Mouse (Mus musculus) right cerebral cortex, postnatal 36 days (tissue): ENCODE results near the gene Skap1.
"Not testable (repeated sequence)": the region's sequence is repeated elsewhere in the genome, so short reads cannot be mapped to it uniquely, and the experiment has no call there.

Source experiments
- DNase-seq, 2 experiments: peaks; one replicate each; pipeline ENCODE4 v3.0.0; 2022; ENCODE audit warnings: low spot score in 2 of 2, mixed read lengths in 1 of 2

Skap1 gene

DNA sequence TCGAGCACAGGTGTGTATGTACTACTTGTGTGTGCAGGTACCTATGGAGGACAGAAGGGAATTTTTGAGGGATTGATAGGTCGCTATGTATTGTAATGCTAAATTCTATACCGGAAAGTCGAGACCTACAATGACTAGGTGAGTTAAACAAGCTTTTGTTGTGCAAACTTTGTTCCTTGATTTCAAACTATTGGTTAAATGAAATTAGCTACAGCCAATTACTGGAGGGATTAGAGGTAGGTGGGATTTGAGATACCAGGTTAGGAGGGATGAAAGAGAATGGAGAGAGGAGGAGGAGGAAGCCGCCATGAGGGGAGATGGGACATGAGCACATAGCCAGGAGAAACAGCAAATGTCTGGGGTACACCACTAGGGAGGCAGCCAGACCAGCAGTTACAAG lies 315.9 kb downstream of the Skap1 start:
- DNase-seq = no peak

DNA sequence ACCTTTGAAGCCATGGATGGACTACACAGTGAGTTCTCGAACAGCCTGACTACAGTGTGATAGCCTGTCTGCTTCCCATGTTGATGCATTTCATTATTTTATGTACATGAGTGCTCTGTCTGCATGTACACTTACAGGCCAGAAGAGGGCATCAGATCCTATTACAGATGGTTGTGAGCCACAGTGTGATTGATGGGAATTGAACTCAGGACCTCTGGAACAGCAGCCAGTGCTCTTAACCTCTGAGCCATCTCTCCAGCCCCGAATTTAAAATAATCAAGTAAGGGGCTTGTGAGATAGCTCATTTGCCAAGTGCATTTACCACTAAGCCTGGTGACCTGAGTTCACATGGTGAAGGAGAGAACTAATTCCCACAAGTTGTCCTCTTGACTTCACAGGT lies 317.0 kb downstream of the Skap1 start:
- no peak for DNase-seq

DNA sequence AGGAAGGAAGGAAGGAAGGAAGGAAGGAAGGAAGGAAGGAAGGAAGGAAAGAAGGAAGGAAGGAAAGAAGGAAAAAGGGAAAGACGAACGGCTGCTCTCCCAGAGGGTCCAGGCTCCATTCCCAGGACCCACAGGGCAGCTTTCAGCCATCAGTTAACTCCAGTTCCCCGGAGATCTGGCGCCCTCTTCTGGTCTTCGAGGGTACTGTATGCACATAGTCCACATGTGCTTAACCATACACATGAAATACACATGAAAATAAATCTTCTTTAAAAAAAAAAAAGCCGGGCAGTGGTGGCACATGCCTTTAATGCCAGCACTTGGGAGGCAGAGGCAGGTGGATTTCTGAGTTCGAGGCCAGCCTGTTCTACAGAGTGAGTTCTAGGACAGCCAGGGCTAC lies 320.5 kb downstream of the Skap1 start:
- DNase-seq = not testable (repeated sequence)

DNA sequence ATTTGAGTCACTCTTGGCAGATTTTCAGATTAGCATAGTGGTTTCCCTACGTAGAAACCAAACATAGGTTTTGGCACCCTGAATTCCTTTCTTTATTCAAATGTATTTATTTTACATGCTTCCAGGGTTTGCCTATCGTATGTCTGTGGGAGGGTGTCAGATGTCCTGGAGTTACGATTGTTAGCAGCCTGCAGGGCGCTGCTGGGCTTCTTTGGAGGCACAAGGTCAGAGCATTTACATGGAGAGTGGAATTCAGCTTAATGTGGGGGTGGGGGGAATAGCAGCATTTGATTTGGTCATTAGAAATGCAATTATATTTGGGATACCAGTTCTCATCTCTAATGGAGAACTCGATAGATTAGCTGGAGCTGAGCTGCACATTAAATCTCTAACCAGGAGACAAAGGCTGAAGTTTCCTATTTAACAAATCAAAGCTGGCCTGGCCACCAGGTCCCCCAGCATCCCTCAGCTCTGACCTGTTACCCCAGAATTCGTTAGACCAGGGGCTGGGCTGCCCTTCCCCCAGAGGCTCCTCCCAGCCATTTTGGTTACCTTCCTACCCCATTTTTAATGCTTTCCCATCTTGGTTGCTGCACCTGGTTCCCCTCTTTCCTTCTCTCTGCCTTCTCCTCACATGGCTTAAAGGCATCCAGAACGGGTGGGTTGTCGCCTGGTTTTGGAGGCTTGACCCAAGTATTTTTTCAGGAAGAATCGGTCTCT lies 322.5 kb downstream of the Skap1 start:
- no peak for DNase-seq

DNA sequence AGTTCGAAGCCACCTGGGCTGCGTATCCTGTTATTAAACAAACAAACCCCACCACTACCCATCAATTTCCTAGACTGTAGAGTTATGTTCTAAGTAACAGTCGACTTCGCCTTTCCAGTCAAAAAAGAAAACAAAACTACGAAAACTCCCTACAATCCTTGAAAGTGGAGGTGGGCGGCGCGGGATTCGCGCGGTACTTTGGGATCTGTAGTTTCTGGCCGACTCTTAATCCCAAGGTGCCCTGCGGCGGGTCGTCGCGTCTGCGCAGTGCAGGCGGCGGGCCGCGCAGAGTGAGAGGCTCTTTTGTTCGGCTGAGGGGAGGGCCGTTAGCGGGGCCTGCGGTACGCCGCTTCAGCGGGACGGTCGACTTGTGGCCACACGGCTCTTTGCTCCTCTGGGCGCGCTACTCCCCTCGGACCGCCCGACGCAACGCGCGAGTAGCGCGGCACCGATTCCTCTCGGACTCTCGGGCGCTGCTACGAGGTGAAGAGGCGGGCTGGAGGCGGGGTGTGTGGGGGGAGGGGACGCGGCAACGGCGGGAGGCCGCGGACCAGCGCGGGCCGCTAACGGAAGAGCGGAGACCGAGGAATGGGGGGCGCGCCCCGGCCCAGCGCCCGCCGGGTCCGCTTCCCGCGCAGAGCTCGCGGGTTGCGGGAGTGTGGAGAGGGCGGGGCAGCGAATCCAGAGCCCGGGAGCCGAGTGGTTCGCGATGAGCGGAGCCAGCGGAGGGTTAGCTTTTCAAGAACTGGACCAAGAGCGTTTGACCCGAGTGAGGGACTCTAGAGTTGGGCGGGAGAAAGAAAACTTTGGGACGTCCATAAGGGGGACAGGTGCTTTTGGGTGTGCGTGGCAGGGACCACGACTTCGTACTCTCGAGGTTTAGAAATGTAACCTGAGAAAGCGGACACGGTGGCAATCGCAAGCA lies 324.7 kb downstream of the Skap1 start, which contains the start of gene Cbx1:
Gene Cbx1 (plus strand): TSS at position 257 of the 925 bp plus-strand sequence.
- DNase-seq = peak; percentile 86

DNA sequence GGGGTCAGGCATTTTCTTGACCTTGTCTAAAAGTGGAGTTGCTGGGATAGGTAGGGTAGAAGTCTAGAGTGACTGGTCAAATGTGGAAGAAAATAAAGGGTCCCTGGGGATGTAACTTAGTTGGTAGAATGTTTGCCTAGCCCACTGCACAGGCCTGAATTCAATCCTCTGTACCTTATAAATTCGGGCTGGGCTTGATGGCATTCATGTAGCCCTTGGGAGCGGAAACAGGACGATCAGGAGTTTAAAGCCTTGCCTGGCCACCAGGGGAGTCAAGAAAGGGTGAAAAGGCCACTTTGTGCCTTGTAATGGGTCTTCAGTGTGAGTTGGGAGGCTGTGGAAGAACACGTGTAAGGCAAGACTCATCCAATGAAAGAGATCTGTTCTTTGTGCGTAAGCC lies 325.6 kb downstream of the Skap1 start:
- no peak for DNase-seq

DNA sequence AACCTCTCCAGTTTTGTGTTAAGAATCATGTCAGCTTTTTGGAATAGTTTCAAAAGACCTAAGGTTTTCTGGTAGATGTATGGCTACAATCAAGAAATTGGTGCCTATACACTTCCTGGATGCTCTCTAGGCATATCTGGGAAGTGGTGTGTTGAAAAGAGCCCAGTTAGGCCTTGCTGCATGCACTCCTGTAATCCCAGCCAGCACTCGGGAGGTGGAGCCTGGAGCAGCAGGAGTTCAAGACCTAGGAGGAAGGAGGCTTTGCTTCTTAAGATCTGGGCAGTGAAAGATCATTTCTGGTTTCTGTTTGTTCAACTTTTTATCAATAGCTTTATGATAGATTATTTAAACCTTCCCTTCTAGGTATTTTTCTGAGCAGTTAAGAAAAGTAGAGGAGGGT lies 326.3 kb downstream of the Skap1 start:
- no peak for DNase-seq

DNA sequence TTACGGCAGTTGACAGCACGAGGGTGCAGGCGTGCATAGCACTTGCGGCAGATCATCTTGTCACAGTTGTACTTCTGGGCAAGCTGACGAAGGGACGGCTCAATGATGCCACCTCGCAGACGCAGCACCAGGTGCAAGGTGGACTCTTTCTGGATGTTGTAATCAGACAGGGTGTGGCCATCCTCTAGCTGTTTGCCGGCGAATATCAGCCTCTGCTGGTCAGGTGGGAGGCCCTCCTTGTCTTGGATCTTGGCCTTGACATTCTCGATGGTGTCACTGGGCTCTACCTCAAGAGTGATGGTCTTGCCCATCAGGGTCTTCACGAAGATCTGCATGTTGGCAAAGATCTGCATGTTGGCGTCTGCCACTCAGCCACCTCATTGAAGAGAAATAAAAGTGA lies 331.1 kb downstream of the Skap1 start:
- DNase-seq = no peak

DNA sequence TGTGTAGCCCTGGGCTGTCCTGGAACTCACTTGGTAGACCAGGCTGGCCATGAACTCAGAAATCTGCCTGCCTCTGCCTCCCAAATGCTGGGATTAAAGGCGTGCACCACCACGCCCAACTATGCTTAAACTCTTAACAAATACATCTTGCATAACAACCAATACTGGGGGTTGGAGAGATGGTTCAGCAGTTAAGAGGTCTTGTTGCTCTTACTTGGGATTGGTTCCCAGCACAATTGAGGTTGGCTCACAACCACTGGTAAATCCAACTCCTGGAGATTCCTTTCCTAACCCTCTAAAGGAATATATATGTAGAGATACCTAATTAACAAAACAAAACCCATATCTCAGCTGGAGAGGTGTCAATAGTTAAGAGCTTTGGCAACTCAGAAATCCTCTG lies 331.7 kb downstream of the Skap1 start:
- no peak for DNase-seq

DNA sequence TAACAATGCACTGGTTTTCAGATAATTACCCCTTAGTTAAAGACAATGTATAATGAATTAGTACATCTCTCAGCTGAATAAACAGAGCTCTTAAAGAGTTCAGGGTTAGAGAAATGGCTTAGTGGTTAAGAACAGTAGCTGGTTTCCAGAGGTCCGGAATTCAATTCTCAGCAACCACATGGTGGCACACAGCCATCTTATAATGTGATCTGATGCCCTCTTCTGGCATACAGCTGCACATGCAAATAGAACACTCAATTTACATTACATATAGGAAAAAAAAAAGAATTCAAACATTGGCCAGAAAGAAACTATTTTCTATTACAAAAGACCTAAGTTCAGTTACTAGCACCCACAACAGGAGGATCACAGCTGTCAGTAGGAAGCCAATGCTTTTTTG lies 332.2 kb downstream of the Skap1 start:
- DNase-seq = no peak

DNA sequence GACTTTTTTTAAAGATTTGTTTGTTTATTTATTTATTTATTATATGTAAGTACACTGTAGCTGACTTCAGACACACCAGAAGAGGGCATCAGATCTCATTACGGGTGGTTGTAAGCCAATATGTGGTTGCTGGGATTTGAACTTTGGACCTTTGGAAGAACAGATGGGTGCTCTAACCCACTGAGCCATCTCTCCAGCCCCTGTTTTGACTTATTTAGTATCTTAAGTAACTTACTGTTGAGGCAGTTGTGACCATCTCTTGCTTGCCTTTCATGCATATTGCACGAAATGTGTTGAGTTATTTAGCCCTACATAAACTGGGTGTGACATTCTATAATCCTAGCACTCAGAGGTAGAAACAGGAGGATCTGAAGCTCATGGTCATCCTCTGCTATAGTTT lies 335.1 kb downstream of the Skap1 start:
- DNase-seq = no peak

DNA sequence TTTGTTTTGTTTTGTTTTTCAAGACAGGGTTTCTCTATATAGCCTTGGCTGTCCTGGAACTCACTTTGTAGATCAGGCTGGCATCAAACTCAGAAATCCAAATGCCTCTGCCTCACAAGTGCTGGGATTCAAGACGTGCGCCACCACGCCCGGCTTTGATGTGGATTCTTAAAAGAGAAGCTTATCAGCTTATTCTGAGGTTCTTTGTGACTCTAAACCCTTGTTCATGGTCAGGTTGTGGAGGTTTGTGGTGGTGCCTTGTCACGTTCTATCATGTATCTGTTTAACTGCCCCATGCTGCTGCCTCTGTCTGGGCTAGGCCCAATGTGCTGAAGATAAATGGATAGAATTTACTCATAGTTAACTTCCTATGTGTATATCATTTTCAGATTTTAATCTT lies 341.2 kb downstream of the Skap1 start:
- no peak for DNase-seq

DNA sequence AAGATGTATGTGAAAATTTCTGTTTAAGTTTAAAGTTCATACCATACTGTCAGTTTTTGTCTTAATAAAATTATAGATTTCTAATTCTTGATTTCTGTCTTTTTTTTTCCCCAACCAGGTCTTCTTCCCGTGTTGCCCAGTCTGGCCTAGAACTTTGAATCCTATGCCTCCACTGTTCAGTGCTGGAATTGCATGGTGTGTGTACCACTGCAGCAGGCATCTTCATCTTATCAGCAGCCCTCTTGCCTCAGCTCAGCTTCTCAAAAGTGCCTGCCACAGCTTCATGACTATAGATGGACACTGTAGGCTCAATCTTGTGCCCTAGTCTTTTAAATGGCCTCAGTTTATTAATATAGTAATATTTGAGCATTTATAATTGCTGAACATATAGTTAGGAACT lies 343.7 kb downstream of the Skap1 start:
- no peak for DNase-seq
